Mouse (Mus musculus): ENCODE results near the gene Sfi1.
"Not testable (repeated sequence)": the region's sequence is repeated elsewhere in the genome, so short reads cannot be mapped to it uniquely, and the experiment has no call there.

Sfi1 gene

GRCm38 (mm10) chr11:3172526-3172925 is 20.7 kb downstream of the Sfi1 start:
- not testable (repeated sequence) for DNase-seq

- DNase-seq, result peak; percentile 72
Observed at GRCm38 (mm10) chr11:3171931-3172330, 21.3 kb downstream of the Sfi1 start.

- DNase-seq, result peak; percentile 43
Observed at GRCm38 (mm10) chr11:3169042-3169441, 24.2 kb downstream of the Sfi1 start.

- DNase-seq, result peak; percentile 64
Observed at GRCm38 (mm10) chr11:3167571-3168001, 25.7 kb downstream of the Sfi1 start.

GRCm38 (mm10) chr11:3167129-3167528 is 26.1 kb downstream of the Sfi1 start:
- DNase-seq, result peak; percentile 11

GRCm38 (mm10) chr11:3166321-3166720 is 26.9 kb downstream of the Sfi1 start:
- DNase-seq, result not testable (repeated sequence)

GRCm38 (mm10) chr11:3165210-3165782 is 28.0 kb downstream of the Sfi1 start:
- DNase-seq, result not testable (repeated sequence)

GRCm38 (mm10) chr11:3163661-3164060 is 29.6 kb downstream of the Sfi1 start:
- not testable (repeated sequence) for DNase-seq

- peak; percentile 52 for DNase-seq
Observed at GRCm38 (mm10) chr11:3163122-3163521, 30.1 kb downstream of the Sfi1 start.

- DNase-seq, result peak; percentile 75
Observed at GRCm38 (mm10) chr11:3162236-3162897, 30.9 kb downstream of the Sfi1 start.

GRCm38 (mm10) chr11:3161370-3161769 is 31.9 kb downstream of the Sfi1 start:
- peak; percentile 68 for DNase-seq

- DNase-seq, result not testable (repeated sequence)
Observed at GRCm38 (mm10) chr11:3158800-3159199, 34.5 kb downstream of the Sfi1 start.

- not testable (repeated sequence) for DNase-seq
Observed at GRCm38 (mm10) chr11:3157996-3158395, 35.3 kb downstream of the Sfi1 start.

- DNase-seq, result not testable (repeated sequence)
Observed at GRCm38 (mm10) chr11:3156991-3157390, 36.3 kb downstream of the Sfi1 start.

GRCm38 (mm10) chr11:3153666-3154397 is 39.4 kb downstream of the Sfi1 start:
- DNase-seq, result peak; percentile 71

- DNase-seq, result not testable (repeated sequence)
Observed at GRCm38 (mm10) chr11:3151358-3151757, 41.9 kb downstream of the Sfi1 start.

GRCm38 (mm10) chr11:3150677-3151003 is 42.6 kb downstream of the Sfi1 start:
- DNase-seq, result not testable (repeated sequence)

GRCm38 (mm10) chr11:3150003-3150676 is 43.1 kb downstream of the Sfi1 start:
- DNase-seq, result peak; percentile 75

GRCm38 (mm10) chr11:3149471-3149870 is 43.8 kb downstream of the Sfi1 start:
- not testable (repeated sequence) for DNase-seq

GRCm38 (mm10) chr11:3146806-3147205 is 46.5 kb downstream of the Sfi1 start:
- not testable (repeated sequence) for DNase-seq

GRCm38 (mm10) chr11:3145359-3146165 is 47.7 kb downstream of the Sfi1 start:
- not testable (repeated sequence) for DNase-seq

- DNase-seq, result not testable (repeated sequence)
Observed at GRCm38 (mm10) chr11:3143984-3144383, 49.3 kb downstream of the Sfi1 start.
